Mouse (Mus musculus) olfactory bulb, adult 2 months (tissue): Measurements from ENCODE around the gene Arpc2.

Experiments used
- CTCF ChIP-seq: fragments of 200-500 bp; IDR thresholded peaks from 2 replicates; pipeline ENCODE4 v1.5.1; 2012; ENCODE audit warnings: low read depth, mild to moderate bottlenecking, low read length, moderate library complexity; ENCODE audit not compliant: insufficient read depth
- POLR2A ChIP-seq: fragments of 200-500 bp; IDR thresholded peaks from 2 replicates; pipeline ENCODE4 v1.6.1; 2012; ENCODE audit warnings: mild to moderate bottlenecking, low read depth, low read length, moderate library complexity; ENCODE audit not compliant: insufficient read depth

GRCm38 (mm10) chr1:74275015-74275414, 39.1 kb downstream of the Arpc2 start:
- no peak for TF ChIP-seq POLR2A
- TF ChIP-seq CTCF: no peak
